Mouse (Mus musculus) cerebellum, adult 2 months (tissue): Measurements from ENCODE around the gene Epha3.

Experiments used
- CTCF ChIP-seq: fragments of 200-500 bp; IDR thresholded peaks from 2 replicates; pipeline ENCODE4 v1.5.1; 2011; ENCODE audit warnings: low read depth, mild to moderate bottlenecking, control low read depth, low read length, moderate library complexity, borderline replicate concordance; ENCODE audit not compliant: insufficient read depth
- POLR2A ChIP-seq: fragments of 200-500 bp; IDR thresholded peaks from 2 replicates; pipeline ENCODE4 v1.6.1; 2011; ENCODE audit warnings: low read length, control low read depth, borderline replicate concordance; ENCODE audit not compliant: insufficient read depth

- no peak for TF ChIP-seq POLR2A
- no peak for TF ChIP-seq CTCF
Observed at GRCm38 (mm10) chr16:63747817-63748216, 116.2 kb downstream of the Epha3 start.
